Mouse (Mus musculus) heart, postnatal 36 days (tissue): ENCODE measurements around the gene C1qtnf4. TPM values are rescaled to one million over a fixed set of nuclear protein-coding genes. Genes with fewer than 3 reads are reported as not detected.

Experiments
- DNase-seq, 2 experiments: peaks; one replicate each; pipeline ENCODE4 v3.0.0; 2021 to 2022
- intact Hi-C: fragments of 180-260 bp; cut with DNase I; formaldehyde crosslinking; loops from one replicate; pipeline ENCODE4 v1.15.1; 2025
- total RNA-seq, 2 experiments: library from RNA; stranded (reverse); gene quantifications; 2 replicates each; pipeline ENCODE4 v1.2.3; 2021

C1qtnf4 gene
- total RNA-seq, 2 experiments from 2014 or later, result 2.6 to 5.1 TPM

GRCm38 (mm10) chr2:90917999-90918698 is 32.5 kb downstream of the C1qtnf4 start:
- intact Hi-C loops, result loop anchor here (1.0 to 5.0 kb wide), 4 partner anchors 14 to 134 kb away; partner anchors contain the start of genes Celf1, Kbtbd4, Ndufs3 and Psmc3
- peak in 1 of 2 experiments; percentile 24 for DNase-seq

- no peak for DNase-seq
- intact Hi-C loops, result no loop called here
Observed at GRCm38 (mm10) chr2:90921178-90921577, 35.5 kb downstream of the C1qtnf4 start.

- DNase-seq, result no peak
- intact Hi-C loops, result no loop called here
Observed at GRCm38 (mm10) chr2:90922636-90923035, 37.0 kb downstream of the C1qtnf4 start.

GRCm38 (mm10) chr2:90928566-90928965 is 42.9 kb downstream of the C1qtnf4 start:
- intact Hi-C loops, result no loop called here
- no peak for DNase-seq

GRCm38 (mm10) chr2:90931829-90932228 is 46.2 kb downstream of the C1qtnf4 start:
- no peak for DNase-seq
- intact Hi-C loops, result no loop called here

- intact Hi-C loops, result no loop called here
- DNase-seq, result no peak
Observed at GRCm38 (mm10) chr2:90932273-90932672, 46.6 kb downstream of the C1qtnf4 start.

- DNase-seq, result no peak
- intact Hi-C loops, result no loop called here
Observed at GRCm38 (mm10) chr2:90938362-90938761, 52.7 kb downstream of the C1qtnf4 start.

GRCm38 (mm10) chr2:90939750-90940149 is 54.1 kb downstream of the C1qtnf4 start:
- no peak for DNase-seq
- intact Hi-C loops, result loop anchor here (1.0 to 5.0 kb wide), 4 partner anchors 21 to 115 kb away; partner anchors contain the start of gene Psmc3

Other genes starting within 250 kb of the C1qtnf4 start
- 10 to 100 TPM in 1 of 2 experiments, 1 to 10 TPM in 1; 7.6 to 13.7 TPM for gene Nup160, start 208.6 kb upstream of the C1qtnf4 start, total RNA-seq
- 10 to 100 TPM; 13.4 to 16.5 TPM for gene Fnbp4, start 140.5 kb upstream of the C1qtnf4 start, total RNA-seq
- 1 to 10 TPM in 1 of 2 experiments, under 1 TPM in 1; 1.00 to 1.0 TPM for gene Agbl2, start 103.1 kb upstream of the C1qtnf4 start, total RNA-seq
- 100 to 1,000 TPM; 194 to 211 TPM for gene Mtch2, start 38.7 kb upstream of the C1qtnf4 start, total RNA-seq
- gene Kbtbd4, start 18.9 kb downstream of the C1qtnf4 start, total RNA-seq, result 10 to 100 TPM; 22.1 to 23.8 TPM
- gene Ndufs3, start 19.0 kb downstream of the C1qtnf4 start, total RNA-seq, result 100 to 1,000 TPM; 797 to 891 TPM
- gene Celf1, start 54.5 kb downstream of the C1qtnf4 start, total RNA-seq, result 10 to 100 TPM; 72.6 to 75.3 TPM
- gene Rapsn, start 149.8 kb downstream of the C1qtnf4 start, total RNA-seq, result 10 to 100 TPM; 16.9 to 17.8 TPM
- gene Psmc3, start 168.1 kb downstream of the C1qtnf4 start, total RNA-seq, result 100 to 1,000 TPM; 211 to 237 TPM
- 10 to 100 TPM; 21.7 to 24.2 TPM for gene Slc39a13, start 184.6 kb downstream of the C1qtnf4 start, total RNA-seq
- 1 to 10 TPM; 4.2 to 6.2 TPM for gene Spi1, start 196.5 kb downstream of the C1qtnf4 start, total RNA-seq
- 1,000 to 10,000 TPM; 1,434 to 1,723 TPM for gene Mybpc3, start 232.3 kb downstream of the C1qtnf4 start, total RNA-seq